Mouse (Mus musculus) limb, embryonic 11.5 days (tissue): ENCODE results near the gene Nup98. TPM values are rescaled to one million over a fixed set of nuclear protein-coding genes. Genes with fewer than 3 reads are reported as not detected.

ENCODE experiments used
- ATAC-seq: fragments of 200-750 bp; cut with Nextera tagmentation; 2 replicates; pipeline ENCODE4 v1.8.0; 2017; ENCODE audit warnings: low read depth; ENCODE audit not compliant: insufficient number of reproducible peaks, low FRiP score, low TSS enrichment
- DNase-seq: peaks from one replicate; pipeline ENCODE4 v3.0.0-alpha.2; 2015; ENCODE audit warnings: low spot score
- H3K27ac ChIP-seq: fragments of 300-500 bp; sonication (generic); replicated peaks from 2 replicates; pipeline ENCODE4 v1.5.1; 2014; ENCODE audit warnings: low read depth, mild to moderate bottlenecking, low read length
- H3K27me3 ChIP-seq: fragments of 300-500 bp; sonication (generic); 2 replicates; pipeline ENCODE4 v1.6.1; 2014; ENCODE audit warnings: mild to moderate bottlenecking, low read length, mixed read lengths; ENCODE audit not compliant: control insufficient read depth, insufficient read depth
- H3K36me3 ChIP-seq: fragments of 300-500 bp; sonication (generic); 2 replicates; pipeline ENCODE4 v1.6.1; 2014; ENCODE audit warnings: mild to moderate bottlenecking, low read length, moderate library complexity, mixed read lengths; ENCODE audit not compliant: control insufficient read depth, insufficient read depth
- H3K4me1 ChIP-seq: fragments of 300-500 bp; sonication (generic); 2 replicates; pipeline ENCODE4 v1.6.1; 2014; ENCODE audit warnings: low read length, mixed read lengths; ENCODE audit not compliant: control insufficient read depth, insufficient read depth
- H3K4me2 ChIP-seq: fragments of 300-500 bp; sonication (generic); 2 replicates; pipeline ENCODE4 v1.6.1; 2014; ENCODE audit warnings: low read depth, mild to moderate bottlenecking, moderate library complexity; ENCODE audit not compliant: severe bottlenecking
- H3K4me3 ChIP-seq: fragments of 300-500 bp; sonication (generic); 2 replicates; pipeline ENCODE4 v1.5.1; 2014; ENCODE audit warnings: low read depth, low read length
- H3K9ac ChIP-seq: fragments of 300-500 bp; sonication (generic); 2 replicates; pipeline ENCODE4 v1.6.1; 2014; ENCODE audit warnings: mild to moderate bottlenecking, low read length
- H3K9me3 ChIP-seq: fragments of 300-500 bp; sonication (generic); 2 replicates; pipeline ENCODE4 v1.6.1; 2016; ENCODE audit warnings: low read length; ENCODE audit not compliant: control insufficient read depth
- WGBS: fragments of 180-500 bp; shearing (Covaris S2); extraction: QIAGEN DNeasy Blood & Tissue Kit; methylation state at CpG from one replicate; pipeline ENCODE4 v1.1.7; 2014; 5-methylcytosine and 5-hydroxymethylcytosine counted together
- polyA plus RNA-seq: library from polyadenylated mRNA; unstranded; fragments of >200 nt; fragmentation: Nextera tagmentation; extraction: Ambion mirVana; gene quantifications from 2 replicates; pipeline ENCODE4 v1.2.1, GENCODE M21; 2014

The Nup98 gene
- polyA plus RNA-seq, 1 experiment from 2014 or later = 53.7 TPM

GRCm38 (mm10) chr7:102249531-102249895 is 39.5 kb upstream of the Nup98 start:
- Histone ChIP-seq H3K4me2 (peak overlapping the region; percentile 88), H3K27me3 (no peaks in the 10 kb centered on the region), H3K9me3 (no peaks in the 10 kb centered on the region), H3K9ac (peak overlapping the region; percentile 90), H3K27ac (peak overlapping the region; percentile 92), H3K36me3 (0 out of 2 replicates have a peak, but pooled peaks cover 2% of the 10 kb centered on the region), H3K4me3 (peak overlapping the region; percentile 82), H3K4me1 (peaks cover 30% of the 10 kb centered on the region)
- ATAC-seq = peak; percentile 59
- WGBS = under 1% methylated on average over 21 of the region's 23 CpGs
- no peak for DNase-seq

DNA sequence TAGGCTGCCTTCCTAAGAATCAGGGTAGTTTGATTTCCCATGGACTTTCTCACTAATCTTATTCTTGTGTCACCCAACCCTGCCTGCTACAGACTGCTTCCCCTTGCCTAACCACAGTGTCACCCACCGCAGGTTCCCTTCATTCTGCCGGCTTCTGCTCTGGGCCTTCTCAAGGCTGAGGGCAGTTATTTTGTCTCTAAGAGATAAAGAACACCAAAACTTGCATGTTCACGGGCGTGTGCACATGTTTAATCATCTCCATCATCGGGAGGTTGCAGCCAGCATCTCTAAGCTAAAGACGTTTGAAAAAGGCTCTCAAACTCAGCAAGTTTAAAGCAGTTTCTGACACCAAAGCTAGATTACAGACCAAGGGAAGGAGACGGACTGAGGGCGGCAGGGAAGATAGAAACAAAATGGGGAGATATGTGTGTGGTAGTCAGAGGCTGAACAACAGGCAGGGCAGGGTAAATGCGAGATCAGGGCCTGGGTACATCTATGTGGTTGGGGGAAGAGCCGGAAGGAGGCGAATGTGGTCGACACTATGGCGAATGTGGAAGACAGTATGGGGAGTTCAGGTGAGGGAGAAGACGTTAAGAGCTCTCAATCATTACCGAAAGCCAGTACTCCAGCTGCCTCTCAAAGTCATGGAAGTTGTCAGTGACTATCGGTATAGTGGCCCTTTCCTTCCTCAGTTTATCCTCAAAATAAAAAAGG is 38.9 kb upstream of the Nup98 start:
- Histone ChIP-seq H3K36me3 (0 out of 2 replicates have a peak, but pooled peaks cover 2% of the 10 kb centered on the region), H3K9me3 (no peaks in the 10 kb centered on the region), H3K4me1 (peaks cover 30% of the 10 kb centered on the region), H3K4me2 (peak overlapping the region; percentile 88), H3K27ac (peak overlapping the region; percentile 92; the same call in 1 of the 2 replicates), H3K27me3 (no peaks in the 10 kb centered on the region), H3K9ac (peak overlapping the region; percentile 90), H3K4me3 (peak overlapping the region; percentile 82)
- DNase-seq (no peak), ATAC-seq (no peak)
- 25% methylated on average over 16 of the region's 16 CpGs for WGBS

DNA sequence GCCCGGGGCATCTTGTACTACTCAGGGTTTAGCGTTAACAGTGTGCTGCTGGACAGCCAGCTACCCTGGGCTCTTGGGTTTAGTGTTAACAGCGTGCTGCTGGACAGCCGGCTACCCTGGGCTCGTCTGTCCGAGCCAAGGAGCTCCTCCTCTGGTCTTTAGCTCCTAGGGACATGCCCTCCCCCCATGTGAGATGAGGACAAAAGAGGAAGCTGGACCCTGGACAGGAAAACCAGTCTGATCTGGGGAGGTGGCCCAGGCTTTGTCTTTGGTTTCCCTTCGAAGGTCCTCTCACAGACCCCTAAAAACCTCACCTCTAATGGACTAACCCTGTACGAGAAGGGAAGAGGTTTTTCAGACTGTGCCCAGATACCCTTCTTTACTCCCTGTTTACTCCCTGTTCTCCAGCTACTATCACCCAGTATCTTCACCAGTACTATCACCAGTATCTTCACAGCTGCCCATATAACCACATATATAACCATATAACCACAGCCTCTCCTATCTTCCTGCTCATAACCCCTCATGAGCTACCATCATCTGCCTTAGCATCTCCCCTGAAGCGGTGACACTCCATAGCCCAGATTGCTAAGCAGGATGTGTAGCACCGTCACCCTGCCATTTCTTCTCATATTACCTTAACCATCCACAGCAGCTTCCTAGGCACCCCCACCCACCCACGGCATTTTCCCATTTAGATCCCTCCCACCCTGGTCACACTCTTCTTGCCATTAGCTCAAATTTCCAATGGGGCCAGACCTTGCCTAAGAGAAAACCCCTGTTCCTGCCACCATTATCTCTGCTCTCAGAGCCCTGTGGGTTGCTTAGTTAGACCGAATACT is 37.2 kb upstream of the Nup98 start:
- ATAC-seq = no peak
- Histone ChIP-seq H3K4me3 (no peak overlapping the region), H3K36me3 (0 out of 2 replicates have a peak, but pooled peaks cover 2% of the 10 kb centered on the region), H3K27me3 (no peaks in the 10 kb centered on the region), H3K9ac (no peak overlapping the region), H3K27ac (no peak overlapping the region), H3K4me1 (peaks cover 30% of the 10 kb centered on the region), H3K4me2 (peak overlapping the region; percentile 7; the same call in 1 of the 2 replicates), H3K9me3 (no peaks in the 10 kb centered on the region)
- no peak for DNase-seq
- 50% methylated on average over 12 of the region's 12 CpGs for WGBS

DNA sequence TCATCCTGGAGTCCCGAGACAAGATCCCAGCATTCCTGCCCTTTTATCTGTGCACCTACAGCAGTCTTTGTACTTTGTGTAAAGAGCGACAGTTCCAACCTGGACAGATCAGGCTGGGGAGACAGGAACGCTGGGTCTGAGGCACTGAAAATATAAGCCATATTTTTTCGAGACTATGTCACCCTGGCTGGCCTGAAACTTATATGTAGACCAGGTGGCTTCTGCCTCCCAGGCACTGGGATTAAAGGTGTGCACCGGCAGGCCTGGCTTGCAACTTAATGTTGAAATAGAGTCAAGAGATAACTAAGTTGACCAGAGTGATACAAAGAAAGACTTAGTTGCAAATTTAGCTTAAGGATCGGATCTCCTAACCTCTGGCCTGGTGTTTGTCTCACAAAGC is 36.3 kb upstream of the Nup98 start:
- DNase-seq = no peak
- H3K9ac ChIP-seq = peak overlapping the region; percentile 12; the same call in 1 of the 2 replicates
- H3K4me3 ChIP-seq = no peak overlapping the region
- H3K27me3 ChIP-seq = no peaks in the 10 kb centered on the region
- 0 out of 2 replicates have a peak, but pooled peaks cover 2% of the 10 kb centered on the region for H3K36me3 ChIP-seq
- no peak overlapping the region for H3K4me2 ChIP-seq
- 50% methylated on average over 6 of the region's 6 CpGs for WGBS
- peaks cover 30% of the 10 kb centered on the region for H3K4me1 ChIP-seq
- no peak overlapping the region for H3K27ac ChIP-seq
- H3K9me3 ChIP-seq = no peaks in the 10 kb centered on the region
- ATAC-seq = no peak

- Histone ChIP-seq H3K9me3 (no peaks in the 10 kb centered on the region), H3K27me3 (no peaks in the 10 kb centered on the region), H3K4me1 (peaks cover 30% of the 10 kb centered on the region), H3K9ac (peak overlapping the region; percentile 12; the same call in 1 of the 2 replicates), H3K27ac (no peak overlapping the region), H3K36me3 (peaks cover 5% of the 10 kb centered on the region; the same call in 1 of the 2 replicates), H3K4me2 (no peak overlapping the region), H3K4me3 (no peak overlapping the region)
- ATAC-seq (no peak), DNase-seq (no peak)
- WGBS = 16% methylated on average over 1 of the region's 1 CpGs
These were observed 35.8 kb upstream of the Nup98 start for GRCm38 (mm10) chr7:102245775-102246174.

GRCm38 (mm10) chr7:102244782-102245535 is 35.0 kb upstream of the Nup98 start:
- H3K27ac ChIP-seq = no peak overlapping the region

DNA sequence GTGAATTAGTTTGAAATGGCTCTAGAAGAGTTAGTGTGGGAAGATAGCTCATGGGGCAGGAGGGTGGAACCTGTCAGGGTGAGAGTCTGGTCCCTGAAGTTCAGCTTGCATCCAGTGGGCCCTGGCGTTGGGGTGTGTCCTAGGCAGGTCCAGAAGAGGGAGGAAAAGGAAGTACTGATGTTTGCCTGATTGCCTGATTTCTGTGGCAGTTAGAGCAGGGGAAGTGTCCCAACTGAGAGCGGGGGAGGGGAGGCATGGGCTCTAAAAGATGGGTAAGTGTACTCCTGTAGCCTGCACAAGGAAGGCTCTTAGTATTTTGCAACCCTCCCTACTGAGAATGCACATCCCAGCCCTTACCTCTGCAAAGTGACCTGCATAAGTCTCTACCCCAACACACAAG is 33.9 kb upstream of the Nup98 start:
- Histone ChIP-seq H3K4me2 (no peak overlapping the region), H3K4me1 (peaks cover 27% of the 10 kb centered on the region), H3K9me3 (no peaks in the 10 kb centered on the region), H3K36me3 (peaks cover 18% of the 10 kb centered on the region), H3K27ac (no peak overlapping the region), H3K27me3 (no peaks in the 10 kb centered on the region), H3K4me3 (no peak overlapping the region), H3K9ac (no peak overlapping the region)
- no peak for DNase-seq
- 83% methylated on average over 2 of the region's 2 CpGs for WGBS
- ATAC-seq = no peak

More at GRCm38 (mm10) chr7:102244782-102245535, 35.0 kb upstream of the Nup98 start:
- Histone ChIP-seq H3K27me3 (no peaks in the 10 kb centered on the region), H3K9ac (no peak overlapping the region), H3K4me3 (no peak overlapping the region), H3K36me3 (peaks cover 8% of the 10 kb centered on the region), H3K9me3 (no peaks in the 10 kb centered on the region), H3K4me1 (peaks cover 30% of the 10 kb centered on the region), H3K4me2 (no peak overlapping the region)
- no peak for DNase-seq
- WGBS = 84% methylated on average over 3 of the region's 3 CpGs
- no peak for ATAC-seq

- peaks cover 21% of the 10 kb centered on the region for H3K4me1 ChIP-seq
- H3K9ac ChIP-seq = no peak overlapping the region
- no peak overlapping the region for H3K4me2 ChIP-seq
- no peak for DNase-seq
- WGBS = 84% methylated on average over 3 of the region's 3 CpGs
- no peaks in the 10 kb centered on the region for H3K9me3 ChIP-seq
- H3K4me3 ChIP-seq = no peak overlapping the region
- H3K36me3 ChIP-seq = peaks cover 23% of the 10 kb centered on the region
- H3K27me3 ChIP-seq = no peaks in the 10 kb centered on the region
- ATAC-seq = no peak
- H3K27ac ChIP-seq = no peak overlapping the region
These were observed 32.9 kb upstream of the Nup98 start for GRCm38 (mm10) chr7:102242917-102243316.
